Mouse (Mus musculus) ES-Bruce4 (cell line): ENCODE results near the gene Tcp11l2.

Experiments used
- CTCF ChIP-seq: IDR thresholded peaks from one replicate; pipeline ENCODE4 v1.8.1; 2011; ENCODE audit warnings: low read depth, low read length
- EP300 ChIP-seq: IDR thresholded peaks from 2 replicates; pipeline ENCODE4 v1.6.1; 2011; ENCODE audit warnings: low read depth, low read length; ENCODE audit not compliant: insufficient read depth
- POLR2A ChIP-seq: IDR thresholded peaks from one replicate; pipeline ENCODE4 v1.8.1; 2011; ENCODE audit warnings: low read length; ENCODE audit not compliant: insufficient read depth

GRCm38 (mm10) chr10:84578738-84579137 is 2.3 kb downstream of the Tcp11l2 start:
- TF ChIP-seq CTCF (no peak), POLR2A (no peak), EP300 (no peak)
